Mouse (Mus musculus) embryonic facial prominence, embryonic 13.5 days (tissue): ENCODE results near the gene Rad9a. TPM values are rescaled to one million over a fixed set of nuclear protein-coding genes. Genes with fewer than 3 reads are reported as not detected.

Source experiments
- ATAC-seq: fragments of 200-750 bp; cut with Nextera tagmentation; 2 replicates; pipeline ENCODE4 v1.8.0; 2017; ENCODE audit warnings: low read depth; ENCODE audit not compliant: insufficient number of reproducible peaks, insufficient read depth, low FRiP score, low TSS enrichment
- H3K27ac ChIP-seq: fragments of 300-500 bp; sonication (generic); 2 replicates; pipeline ENCODE4 v1.5.1; 2015; ENCODE audit warnings: moderate library complexity, mild to moderate bottlenecking, inconsistent platforms
- H3K27me3 ChIP-seq: fragments of 300-500 bp; sonication (generic); 2 replicates; pipeline ENCODE4 v1.6.1; 2015; ENCODE audit warnings: mild to moderate bottlenecking, inconsistent platforms
- H3K36me3 ChIP-seq: fragments of 300-500 bp; sonication (generic); 2 replicates; pipeline ENCODE4 v1.6.1; 2015; ENCODE audit warnings: mild to moderate bottlenecking, inconsistent platforms
- H3K4me1 ChIP-seq: fragments of 300-500 bp; sonication (generic); 2 replicates; pipeline ENCODE4 v1.6.1; 2015; ENCODE audit warnings: inconsistent platforms
- H3K4me2 ChIP-seq: fragments of 300-500 bp; sonication (generic); 2 replicates; pipeline ENCODE4 v1.6.1; 2015; ENCODE audit warnings: moderate library complexity, mild to moderate bottlenecking, inconsistent platforms
- H3K4me3 ChIP-seq: fragments of 300-500 bp; sonication (generic); 2 replicates; pipeline ENCODE4 v1.5.1; 2015; ENCODE audit warnings: mild to moderate bottlenecking, inconsistent platforms
- H3K9ac ChIP-seq: fragments of 300-500 bp; sonication (generic); 2 replicates; pipeline ENCODE4 v1.6.1; 2015; ENCODE audit warnings: mild to moderate bottlenecking, inconsistent platforms
- H3K9me3 ChIP-seq: fragments of 300-500 bp; sonication (generic); 2 replicates; pipeline ENCODE4 v1.6.1; 2016; ENCODE audit warnings: inconsistent platforms
- WGBS: fragments of 180-500 bp; shearing (Covaris S2); methylation state at CpG from one replicate; pipeline ENCODE4 v1.1.7; 2015; ENCODE audit warnings: mixed read lengths; 5-methylcytosine and 5-hydroxymethylcytosine counted together
- polyA plus RNA-seq: library from polyadenylated mRNA; unstranded; fragments of >200 nt; fragmentation: Nextera tagmentation; extraction: Ambion mirVana; gene quantifications from 2 replicates; pipeline ENCODE4 v1.2.1, GENCODE M21; 2015

Gene Rad9a
- polyA plus RNA-seq, 1 experiment from 2014 or later: 37.3 TPM

GRCm38 (mm10) chr19:4159049-4159448, 42.4 kb downstream of the Rad9a start:
- Histone ChIP-seq H3K4me1 (peaks cover 14% of the 10 kb centered on the region), H3K27ac (no peak overlapping the region), H3K4me2 (no peak overlapping the region), H3K9me3 (no peaks in the 10 kb centered on the region), H3K27me3 (no peaks in the 10 kb centered on the region), H3K36me3 (peaks cover 57% of the 10 kb centered on the region), H3K4me3 (no peak overlapping the region), H3K9ac (no peak overlapping the region)
- WGBS: 95% methylated on average over 8 of the region's 8 CpGs
- ATAC-seq: no peak

GRCm38 (mm10) chr19:4156771-4157170, 44.7 kb downstream of the Rad9a start:
- no peak for ATAC-seq
- H3K4me3 ChIP-seq: no peak overlapping the region
- 95% methylated on average over 12 of the region's 12 CpGs for WGBS
- no peak overlapping the region for H3K27ac ChIP-seq
- no peaks in the 10 kb centered on the region for H3K27me3 ChIP-seq
- no peak overlapping the region for H3K9ac ChIP-seq
- no peaks in the 10 kb centered on the region for H3K4me1 ChIP-seq
- H3K36me3 ChIP-seq: peaks cover 80% of the 10 kb centered on the region
- H3K4me2 ChIP-seq: no peak overlapping the region
- H3K9me3 ChIP-seq: no peaks in the 10 kb centered on the region

GRCm38 (mm10) chr19:4156073-4156579, 45.3 kb downstream of the Rad9a start:
- no peak overlapping the region for H3K4me3 ChIP-seq
- H3K27ac ChIP-seq: no peak overlapping the region
- no peaks in the 10 kb centered on the region for H3K27me3 ChIP-seq
- peaks cover 79% of the 10 kb centered on the region for H3K36me3 ChIP-seq
- no peaks in the 10 kb centered on the region for H3K4me1 ChIP-seq
- no peak overlapping the region for H3K4me2 ChIP-seq
- H3K9me3 ChIP-seq: no peaks in the 10 kb centered on the region
- no peak overlapping the region for H3K9ac ChIP-seq
- WGBS: 79% methylated on average over 20 of the region's 20 CpGs
- no peak for ATAC-seq

- Histone ChIP-seq H3K27me3 (no peaks in the 10 kb centered on the region), H3K27ac (0 out of 2 replicates have a peak overlapping the region, but pooled peaks have one; percentile 11), H3K4me1 (0 out of 2 replicates have a peak, but pooled peaks cover 4% of the 10 kb centered on the region), H3K9me3 (no peaks in the 10 kb centered on the region), H3K9ac (no peak overlapping the region), H3K4me2 (no peak overlapping the region), H3K4me3 (no peak overlapping the region), H3K36me3 (peaks cover 81% of the 10 kb centered on the region)
- WGBS: 73% methylated on average over 6 of the region's 6 CpGs
- ATAC-seq: no peak
Measured at GRCm38 (mm10) chr19:4155223-4156072, 46.0 kb downstream of the Rad9a start.

GRCm38 (mm10) chr19:4154437-4155222, 46.8 kb downstream of the Rad9a start:
- H3K9ac ChIP-seq: no peak overlapping the region
- peaks cover 83% of the 10 kb centered on the region for H3K36me3 ChIP-seq
- no peak for ATAC-seq

GRCm38 (mm10) chr19:4153232-4153654, 48.2 kb downstream of the Rad9a start, which contains the start of gene Ptprcap:
Ptprcap (plus strand) TSS chr19:4153604.
- no peak for ATAC-seq

More at GRCm38 (mm10) chr19:4154437-4155222, 46.8 kb downstream of the Rad9a start:
- Histone ChIP-seq H3K4me3 (no peak overlapping the region), H3K9me3 (no peaks in the 10 kb centered on the region), H3K4me2 (no peak overlapping the region), H3K27me3 (no peaks in the 10 kb centered on the region), H3K27ac (0 out of 2 replicates have a peak overlapping the region, but pooled peaks have one; percentile 11), H3K4me1 (peaks cover 9% of the 10 kb centered on the region; the same call in 1 of the 2 replicates)
- 78% methylated on average over 13 of the region's 13 CpGs for WGBS

GRCm38 (mm10) chr19:4152445-4153231, 48.8 kb downstream of the Rad9a start:
- Histone ChIP-seq H3K27ac (no peak overlapping the region), H3K4me2 (no peak overlapping the region), H3K9ac (0 out of 2 replicates have a peak overlapping the region, but pooled peaks have one; percentile 21), H3K9me3 (no peaks in the 10 kb centered on the region), H3K4me1 (peaks cover 24% of the 10 kb centered on the region), H3K36me3 (peaks cover 66% of the 10 kb centered on the region), H3K27me3 (no peaks in the 10 kb centered on the region), H3K4me3 (no peak overlapping the region)
- WGBS: 86% methylated on average over 8 of the region's 8 CpGs
- no peak for ATAC-seq

More at GRCm38 (mm10) chr19:4153232-4153654, 48.2 kb downstream of the Rad9a start, which contains the start of gene Ptprcap:
- Histone ChIP-seq H3K4me2 (no peak within 1 kb of the TSS), H3K4me3 (no peak within 1 kb of the TSS), H3K9ac (0 out of 2 replicates have a peak within 1 kb of the TSS, but pooled peaks have one; percentile 21), H3K4me1 (peaks cover 18% of the 10 kb centered on the region), H3K27me3 (no peaks in the 10 kb centered on the region), H3K9me3 (no peaks in the 10 kb centered on the region), H3K27ac (no peak within 1 kb of the TSS), H3K36me3 (peaks cover 72% of the 10 kb centered on the region)
- 81% methylated on average over 11 of the region's 11 CpGs for WGBS

- Histone ChIP-seq H3K4me1 (peaks cover 24% of the 10 kb centered on the region), H3K36me3 (peaks cover 59% of the 10 kb centered on the region), H3K9ac (no peak overlapping the region), H3K27me3 (no peaks in the 10 kb centered on the region), H3K27ac (no peak overlapping the region), H3K4me2 (no peak overlapping the region), H3K4me3 (no peak overlapping the region), H3K9me3 (no peaks in the 10 kb centered on the region)
- ATAC-seq: no peak
- 90% methylated on average over 5 of the region's 5 CpGs for WGBS
Measured at GRCm38 (mm10) chr19:4151898-4152297, 49.6 kb downstream of the Rad9a start.

GRCm38 (mm10) chr19:4151488-4151860, 50.0 kb downstream of the Rad9a start:
- H3K4me1 ChIP-seq: peaks cover 24% of the 10 kb centered on the region
- H3K9ac ChIP-seq: no peak overlapping the region
- no peak overlapping the region for H3K27ac ChIP-seq
- H3K36me3 ChIP-seq: peaks cover 55% of the 10 kb centered on the region
- H3K4me3 ChIP-seq: no peak overlapping the region
- H3K9me3 ChIP-seq: no peaks in the 10 kb centered on the region
- H3K4me2 ChIP-seq: no peak overlapping the region
- no peak for ATAC-seq
- WGBS: 66% methylated on average over 5 of the region's 5 CpGs
- no peaks in the 10 kb centered on the region for H3K27me3 ChIP-seq

GRCm38 (mm10) chr19:4150567-4151487, 50.6 kb downstream of the Rad9a start:
- Histone ChIP-seq H3K9ac (no peak overlapping the region), H3K4me3 (no peak overlapping the region), H3K4me1 (peaks cover 24% of the 10 kb centered on the region), H3K27ac (no peak overlapping the region), H3K27me3 (no peaks in the 10 kb centered on the region), H3K36me3 (peaks cover 49% of the 10 kb centered on the region), H3K9me3 (no peaks in the 10 kb centered on the region), H3K4me2 (no peak overlapping the region)
- no peak for ATAC-seq
- 87% methylated on average over 22 of the region's 22 CpGs for WGBS
